Mouse (Mus musculus) fibroblast of lung, adult 2 months (primary cell): Measurements from ENCODE around the gene Hist2h3b.

Source experiments
- DNase-seq: peaks from one replicate; pipeline ENCODE4 v3.0.0-alpha.2; 2011; ENCODE audit warnings: low read depth

The Hist2h3b gene

DNA sequence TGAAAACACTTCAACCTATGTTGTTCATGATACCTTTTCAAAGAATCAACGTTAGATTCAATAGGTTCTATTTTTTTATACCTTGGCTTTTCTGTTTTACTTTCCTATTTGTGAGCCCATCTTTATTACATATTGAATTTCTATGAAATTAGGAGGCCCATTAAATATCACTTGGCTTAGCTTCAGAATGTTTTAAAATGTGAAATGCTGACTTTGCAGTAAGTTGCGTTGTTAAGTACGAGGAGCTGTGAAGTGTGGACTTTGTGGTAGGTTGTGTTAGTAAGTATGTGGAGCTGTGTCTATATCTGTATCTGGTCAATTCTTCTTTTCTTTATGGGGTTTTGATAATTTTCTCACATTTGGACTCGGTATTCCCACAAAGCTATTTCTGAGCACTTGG, 29.9 kb downstream of the Hist2h3b start:
- no peak for DNase-seq

DNA sequence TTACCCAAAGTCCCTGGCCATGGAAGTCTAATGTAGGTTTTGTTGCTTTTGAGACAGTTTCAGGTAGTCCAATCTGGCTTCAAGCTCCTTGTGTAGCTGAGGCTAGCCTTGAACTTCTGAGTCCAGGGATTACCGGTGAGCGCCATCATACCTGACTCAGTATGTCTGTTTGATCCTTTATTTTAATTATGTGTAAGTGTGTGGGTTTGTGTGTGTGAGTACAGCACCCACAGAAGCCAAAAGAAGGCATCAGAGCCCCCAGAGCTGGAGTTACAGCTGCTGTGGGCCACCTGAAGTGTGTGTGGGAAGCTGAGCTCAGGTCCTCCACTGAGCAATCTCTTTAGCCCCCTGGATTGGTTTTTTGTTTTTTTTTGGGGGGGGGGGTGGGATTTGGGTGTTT, 31.1 kb downstream of the Hist2h3b start:
- no peak for DNase-seq

DNA sequence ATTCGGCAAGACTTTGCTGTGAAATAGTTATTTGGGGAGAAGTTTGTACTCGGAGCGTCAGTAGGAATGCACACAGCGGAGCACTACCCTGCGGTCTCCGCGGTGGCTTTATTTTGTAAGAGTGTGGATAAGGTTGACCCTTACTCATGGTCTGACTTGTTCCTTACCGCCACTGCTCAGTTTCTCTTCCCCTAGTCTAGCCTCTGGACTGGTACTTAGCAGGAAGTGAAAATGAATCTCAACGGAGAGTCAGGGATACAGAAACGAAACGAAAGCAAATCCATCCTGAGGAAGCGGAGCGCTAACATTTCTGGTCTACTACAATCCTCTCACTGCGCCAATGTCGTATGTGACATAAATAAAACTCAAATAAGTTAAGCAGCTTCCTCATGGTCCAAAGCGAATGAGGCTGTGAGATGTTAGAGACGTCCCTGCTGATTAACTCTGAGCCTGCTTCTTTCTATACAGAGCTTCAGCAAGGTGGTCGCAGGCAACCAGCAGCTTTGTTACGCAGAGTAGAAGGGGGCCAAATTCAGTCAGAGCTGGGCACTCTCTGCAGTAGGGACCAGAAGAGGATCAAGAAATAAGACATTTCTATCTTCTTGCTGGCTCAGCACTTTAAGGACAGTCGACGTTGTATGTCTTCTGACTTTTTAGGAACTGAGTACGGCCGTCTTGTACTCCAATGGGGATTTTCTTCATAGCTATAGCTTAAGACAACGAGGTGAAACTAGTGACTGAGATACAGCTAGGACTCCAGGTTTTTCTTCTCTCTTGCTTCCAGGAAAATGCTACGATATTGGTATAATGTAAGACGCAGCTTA, 32.5 kb downstream of the Hist2h3b start:
- no peak for DNase-seq

DNA sequence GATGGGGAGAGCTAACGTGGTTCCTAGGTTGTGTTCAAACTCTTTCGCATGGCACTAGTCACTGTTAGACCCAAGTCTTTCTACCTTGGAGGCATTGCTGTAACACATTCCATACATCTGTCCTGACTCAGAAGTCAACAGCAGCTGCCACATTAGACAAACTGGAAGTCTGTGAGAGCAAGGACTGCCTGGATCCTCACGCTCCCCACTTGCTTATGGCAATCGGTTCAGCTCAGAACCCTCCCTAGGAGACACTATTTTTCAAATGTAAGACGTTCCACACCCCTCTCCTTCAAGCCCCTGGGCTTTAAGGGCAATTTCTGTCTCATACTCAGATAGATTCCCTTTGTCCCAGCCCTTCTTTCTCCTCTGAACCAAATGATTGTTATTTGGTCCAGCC, 33.6 kb downstream of the Hist2h3b start:
- no peak for DNase-seq

DNA sequence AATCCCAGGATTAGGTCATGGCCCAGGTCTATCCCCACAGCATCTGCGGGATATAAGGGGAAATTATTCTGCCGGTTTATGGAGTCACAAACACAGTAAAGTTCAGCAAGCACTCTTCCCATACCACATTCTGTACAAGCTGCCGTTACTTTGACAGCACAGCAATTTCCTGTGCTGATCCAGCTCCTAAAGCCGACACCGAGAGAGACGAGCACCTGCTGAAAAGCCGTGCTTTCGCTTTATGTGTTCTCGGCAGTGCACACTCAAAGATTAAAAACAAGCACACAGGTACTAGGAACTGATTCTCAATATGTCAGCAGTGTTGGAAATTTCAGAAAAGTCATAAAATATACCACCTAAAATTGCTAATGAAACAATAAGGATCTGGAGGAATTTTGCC, 38.1 kb downstream of the Hist2h3b start:
- DNase-seq = no peak

DNA sequence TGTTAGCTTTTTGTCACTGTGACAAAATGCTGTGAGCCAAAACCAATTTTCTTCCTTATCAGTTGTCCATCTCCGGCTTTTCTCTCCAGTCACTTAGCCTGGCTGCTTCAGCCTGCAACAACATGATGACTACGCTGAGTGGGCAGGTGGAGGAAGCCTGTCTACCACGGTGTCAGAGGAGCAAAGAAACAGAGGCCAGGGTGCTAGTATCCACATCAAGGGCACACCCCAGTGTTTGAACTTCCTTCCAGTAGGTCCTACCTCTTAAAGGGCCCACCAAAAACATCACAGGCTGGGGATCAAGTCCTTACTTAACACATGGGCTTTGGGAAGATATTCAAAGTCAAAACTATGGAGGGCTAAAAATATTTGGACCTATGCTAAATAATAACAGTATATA, 41.0 kb downstream of the Hist2h3b start:
- no peak for DNase-seq

DNA sequence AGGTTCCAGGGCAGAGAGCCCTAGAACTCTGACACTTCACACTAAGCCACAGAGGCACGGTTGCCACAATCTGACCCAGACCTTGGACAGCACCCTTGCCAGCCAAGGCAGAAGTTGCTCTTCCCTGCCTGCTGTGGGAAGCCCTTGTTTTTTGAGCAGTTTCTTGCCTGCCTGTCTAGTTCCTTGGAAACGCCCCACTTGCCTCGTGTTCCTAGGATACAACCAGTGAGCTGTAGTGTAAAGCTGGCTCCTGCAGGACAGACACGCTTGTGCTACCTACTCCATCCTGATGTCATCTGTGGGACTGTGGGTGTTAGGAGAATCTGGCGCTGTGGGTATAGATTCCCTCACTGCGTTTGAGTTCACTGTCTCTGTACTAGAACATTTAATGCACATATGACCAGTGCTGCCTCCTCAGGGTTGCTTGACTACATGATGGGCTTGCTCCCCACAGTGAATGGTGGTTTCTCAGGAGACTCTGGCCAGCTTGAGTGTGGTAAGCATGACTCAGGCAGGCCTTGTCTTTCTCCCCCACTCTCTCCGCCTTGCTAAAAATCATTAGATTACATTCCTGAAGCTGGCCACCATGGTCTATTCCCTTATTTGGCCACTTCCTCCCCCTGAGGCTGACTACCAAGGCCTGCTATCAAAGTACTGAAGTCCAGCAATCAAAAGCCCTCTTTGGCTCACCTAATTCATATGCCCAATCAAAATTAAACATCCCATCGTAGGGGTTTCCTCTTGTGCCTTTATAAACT, 44.1 kb downstream of the Hist2h3b start:
- no peak for DNase-seq
